Mouse (Mus musculus) liver, adult 2 months (tissue): ENCODE results near the gene Drd1. TPM values are rescaled to one million over a fixed set of nuclear protein-coding genes. Genes with fewer than 3 reads are reported as not detected.
A peak's percentile ranks its signal among the peaks of the same experiment; 100 is the strongest.

Experiments used
- DNase-seq: peaks from one replicate; pipeline ENCODE4 v3.0.0-alpha.2; 2011; ENCODE audit warnings: low read depth, low spot score; ENCODE audit errors: extremely low read depth
- H3K27ac ChIP-seq: fragments of 200-500 bp; replicated peaks from 2 replicates; pipeline ENCODE4 v1.5.1; 2012; ENCODE audit warnings: low read depth, mild to moderate bottlenecking, control low read depth, inconsistent platforms, low read length; ENCODE audit not compliant: insufficient read depth
- H3K27me3 ChIP-seq: fragments of 200-500 bp; 2 replicates; pipeline ENCODE4 v1.6.1; 2012; ENCODE audit warnings: mild to moderate bottlenecking, moderate library complexity, low read length, inconsistent platforms; ENCODE audit not compliant: control insufficient read depth, insufficient read depth
- H3K36me3 ChIP-seq: fragments of 200-500 bp; 2 replicates; pipeline ENCODE4 v1.6.1; 2012; ENCODE audit warnings: low read length, inconsistent platforms; ENCODE audit not compliant: control insufficient read depth, insufficient read depth
- H3K4me1 ChIP-seq: fragments of 200-500 bp; 2 replicates; pipeline ENCODE4 v1.6.1; 2011; ENCODE audit warnings: low read length; ENCODE audit not compliant: control insufficient read depth, insufficient read depth
- H3K4me3 ChIP-seq: fragments of 200-500 bp; 2 replicates; pipeline ENCODE4 v1.5.1; 2011; ENCODE audit warnings: low read depth, mild to moderate bottlenecking, control low read depth, low read length, moderate library complexity; ENCODE audit not compliant: insufficient read depth
- H3K79me2 ChIP-seq: fragments of 200-500 bp; 2 replicates; pipeline ENCODE4 v1.6.1; 2012; ENCODE audit warnings: inconsistent platforms, mild to moderate bottlenecking, low read length, moderate library complexity; ENCODE audit not compliant: control insufficient read depth, insufficient read depth
- H3K9ac ChIP-seq: fragments of 200-500 bp; 2 replicates; pipeline ENCODE4 v1.6.1; 2012; ENCODE audit warnings: low read depth, mild to moderate bottlenecking, control low read depth, inconsistent platforms, low read length
- CTCF ChIP-seq: fragments of 200-500 bp; IDR thresholded peaks from 2 replicates; pipeline ENCODE4 v1.5.1; 2011; ENCODE audit warnings: low read depth, low read length, control low read depth
- POLR2A ChIP-seq: fragments of 200-500 bp; IDR thresholded peaks from 2 replicates; pipeline ENCODE4 v1.6.1; 2011; ENCODE audit warnings: low read length, control low read depth; ENCODE audit not compliant: insufficient read depth; ENCODE audit errors: extremely low read depth
- WGBS: fragments of 180-500 bp; shearing (Covaris S2); methylation state at CpG from one replicate; pipeline ENCODE4 v1.1.7; 2018; 5-methylcytosine and 5-hydroxymethylcytosine counted together
- polyA plus RNA-seq: library from polyadenylated mRNA; depleted of rRNA; stranded (reverse); fragments of >200 nt; gene quantifications from 2 replicates; pipeline ENCODE4 v1.2.3, GENCODE M21; 2012
- total RNA-seq: library from RNA; depleted of rRNA; stranded (reverse); fragments of >200 nt; gene quantifications from 2 replicates; pipeline ENCODE4 v1.2.3, GENCODE M21; 2014

The Drd1 gene
- total and polyA plus RNA-seq, 2 experiments, result not detected

DNA sequence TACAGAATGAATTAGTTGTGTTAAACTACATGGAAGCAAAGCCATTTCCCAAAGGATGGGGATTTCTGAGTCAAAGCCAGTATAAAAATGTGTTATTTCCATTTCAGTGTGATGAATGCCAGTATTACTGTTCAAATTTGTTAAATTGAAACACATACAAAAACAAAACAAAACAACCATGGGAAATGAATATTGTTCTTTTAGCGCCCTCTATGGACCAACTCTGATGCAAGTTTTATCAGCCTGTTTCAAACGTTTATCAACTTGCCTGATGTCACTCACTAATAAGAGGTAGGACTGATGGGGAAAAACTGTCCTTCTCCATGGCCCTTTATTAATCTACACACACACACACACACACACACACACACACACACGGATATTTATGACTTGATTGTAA lies 7.8 kb upstream of the Drd1 start:
- Histone ChIP-seq H3K79me2 (no peaks in the 10 kb centered on the region), H3K4me3 (no peak overlapping the region), H3K27me3 (no peaks in the 10 kb centered on the region), H3K27ac (no peak overlapping the region), H3K9ac (no peak overlapping the region), H3K4me1 (peaks cover 6% of the 10 kb centered on the region), H3K36me3 (no peaks in the 10 kb centered on the region)
- DNase-seq, result peak; percentile 46
- 8% methylated on average over 3 of the region's 3 CpGs for WGBS
- TF ChIP-seq POLR2A (no peak), CTCF (peak; percentile 35; the same call in 1 of the 2 replicates)

DNA sequence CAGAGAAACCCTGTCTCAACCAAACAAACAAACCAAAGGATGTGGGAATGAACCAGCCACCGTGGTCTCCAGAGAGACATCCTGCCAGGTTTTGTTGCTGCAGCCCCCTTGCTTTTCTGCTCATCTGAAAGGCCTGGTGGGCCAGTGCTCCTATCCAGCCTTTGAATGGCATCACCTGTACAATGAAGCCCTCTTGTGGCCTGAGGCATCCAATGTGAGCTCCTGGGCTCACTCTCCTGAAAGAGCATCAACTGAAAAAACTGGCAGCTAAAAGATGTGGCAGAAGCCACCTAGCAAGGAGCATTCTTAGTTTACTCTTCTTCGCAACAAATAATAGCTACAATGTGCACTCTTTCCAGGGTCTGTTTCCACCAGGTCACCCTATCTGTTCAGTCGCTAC lies 6.6 kb upstream of the Drd1 start:
- H3K36me3 ChIP-seq, result no peaks in the 10 kb centered on the region
- no peak overlapping the region for H3K9ac ChIP-seq
- TF ChIP-seq CTCF (no peak), POLR2A (no peak)
- no peak overlapping the region for H3K4me3 ChIP-seq
- WGBS, result 87% methylated on average over 3 of the region's 3 CpGs
- no peaks in the 10 kb centered on the region for H3K79me2 ChIP-seq
- peaks cover 1% of the 10 kb centered on the region; the same call in 1 of the 2 replicates for H3K4me1 ChIP-seq
- no peak overlapping the region for H3K27ac ChIP-seq
- no peak for DNase-seq
- no peaks in the 10 kb centered on the region for H3K27me3 ChIP-seq

DNA sequence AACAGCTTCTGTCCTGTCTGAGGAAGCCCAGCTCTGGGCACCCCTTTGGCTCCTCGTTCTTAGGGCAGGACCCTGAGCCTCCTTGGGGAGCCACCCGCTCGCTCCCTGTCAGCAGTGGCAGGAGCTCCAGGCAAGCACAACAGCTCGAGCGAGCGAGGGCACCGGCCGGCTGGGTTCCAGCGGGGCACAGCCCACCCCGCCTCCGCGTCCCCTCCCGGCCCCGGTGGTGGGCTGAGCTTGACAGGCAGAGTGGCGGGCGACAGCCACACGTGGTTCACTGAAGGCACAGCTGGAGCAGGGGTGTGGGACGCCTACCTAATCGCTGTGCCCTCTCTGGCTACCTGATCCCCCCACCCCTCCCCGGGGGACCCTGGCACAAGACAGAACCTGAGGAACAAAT lies 543 bp downstream of the Drd1 start:
- Histone ChIP-seq H3K36me3 (no peaks in the 10 kb centered on the region), H3K79me2 (no peaks in the 10 kb centered on the region), H3K4me1 (no peaks in the 10 kb centered on the region), H3K27ac (no peak overlapping the region), H3K4me3 (no peak overlapping the region), H3K27me3 (peaks cover 11% of the 10 kb centered on the region), H3K9ac (no peak overlapping the region)
- no peak for DNase-seq
- WGBS, result 3% methylated on average over 20 of the region's 20 CpGs
- TF ChIP-seq CTCF (no peak), POLR2A (no peak)

DNA sequence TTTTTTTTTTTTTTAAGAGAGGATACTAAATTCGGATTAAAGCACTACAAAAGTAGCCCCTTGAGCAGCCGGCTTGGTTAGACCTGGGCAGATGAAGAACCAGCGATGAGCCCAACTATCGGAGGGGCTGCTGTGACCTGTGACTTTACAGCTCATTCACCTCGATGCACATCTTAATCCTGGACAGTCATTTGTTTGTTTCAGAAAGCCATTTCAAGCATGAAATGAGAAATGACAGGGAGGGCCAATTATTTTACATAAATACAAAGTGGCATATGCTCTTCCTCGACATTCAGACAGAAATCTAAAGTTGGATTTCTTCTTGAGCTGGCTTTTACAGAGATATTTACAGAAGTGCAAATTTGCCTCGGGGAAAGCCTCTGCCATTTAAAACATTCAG lies 3.9 kb downstream of the Drd1 start:
- Histone ChIP-seq H3K4me3 (no peak overlapping the region), H3K27ac (no peak overlapping the region), H3K9ac (no peak overlapping the region), H3K79me2 (no peaks in the 10 kb centered on the region), H3K36me3 (no peaks in the 10 kb centered on the region), H3K4me1 (no peaks in the 10 kb centered on the region), H3K27me3 (peaks cover 11% of the 10 kb centered on the region)
- no peak for TF ChIP-seq POLR2A
- TF ChIP-seq CTCF, result no peak
- DNase-seq, result no peak
- WGBS, result 67% methylated on average over 7 of the region's 7 CpGs

DNA sequence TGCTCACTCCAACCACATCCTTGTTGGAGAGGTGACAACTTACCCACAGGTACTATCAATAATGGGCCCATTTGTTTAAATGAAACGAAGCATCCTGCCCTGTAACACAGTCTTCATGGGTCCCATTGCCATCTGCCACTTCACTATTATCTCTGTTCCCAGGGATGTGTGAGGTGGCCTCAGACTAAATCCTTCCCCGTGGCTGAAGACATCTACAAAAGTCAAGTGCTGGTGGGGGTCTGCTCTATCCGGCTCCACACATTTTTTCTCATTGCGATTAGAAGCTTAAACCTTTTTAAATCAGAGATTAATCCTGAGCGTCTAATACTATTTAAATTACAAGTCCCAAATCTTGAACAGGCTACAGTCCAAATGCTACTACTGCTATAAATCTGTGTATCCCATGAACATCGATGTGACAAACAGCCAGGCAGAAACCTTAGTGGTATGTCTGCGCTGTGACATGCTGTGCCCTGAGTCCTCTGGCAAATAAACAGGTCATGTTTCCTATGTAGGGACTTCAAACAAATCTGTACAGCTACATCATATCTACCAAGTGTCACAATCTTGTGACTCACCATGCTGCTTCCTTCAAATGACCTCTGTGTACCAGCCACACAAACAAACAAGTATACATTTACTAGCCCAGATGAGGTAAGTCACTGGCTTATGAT lies 6.7 kb downstream of the Drd1 start:
- no peaks in the 10 kb centered on the region for H3K4me1 ChIP-seq
- DNase-seq, result no peak
- no peak overlapping the region for H3K4me3 ChIP-seq
- H3K27me3 ChIP-seq, result no peaks in the 10 kb centered on the region
- TF ChIP-seq CTCF (no peak), POLR2A (no peak)
- no peaks in the 10 kb centered on the region for H3K36me3 ChIP-seq
- H3K27ac ChIP-seq, result no peak overlapping the region
- H3K9ac ChIP-seq, result no peak overlapping the region
- no peaks in the 10 kb centered on the region for H3K79me2 ChIP-seq
- WGBS, result 82% methylated on average over 7 of the region's 7 CpGs

DNA sequence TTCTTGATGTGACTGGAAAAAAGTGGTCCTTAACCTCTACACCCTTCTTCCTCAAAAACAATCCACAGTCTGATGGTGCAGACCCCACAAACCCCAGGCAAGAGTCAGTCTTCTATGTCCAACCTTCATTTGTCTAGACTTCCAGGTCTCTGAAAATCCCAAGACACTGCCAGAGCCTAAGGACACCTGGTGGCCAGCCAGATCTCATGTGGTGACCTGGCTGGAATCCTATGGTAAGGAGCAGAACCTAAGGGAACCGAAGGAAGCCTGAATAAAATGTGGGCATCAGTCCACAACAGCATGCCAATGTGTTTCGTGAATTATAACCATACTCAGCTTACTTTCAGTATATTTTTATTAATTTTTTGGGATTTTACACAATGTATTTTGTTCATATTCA lies 15.2 kb downstream of the Drd1 start:
- DNase-seq, result no peak
- no peak overlapping the region for H3K4me3 ChIP-seq
- H3K4me1 ChIP-seq, result no peaks in the 10 kb centered on the region
- 93% methylated on average over 2 of the region's 2 CpGs for WGBS
- no peaks in the 10 kb centered on the region for H3K36me3 ChIP-seq
- H3K9ac ChIP-seq, result no peak overlapping the region
- H3K79me2 ChIP-seq, result no peaks in the 10 kb centered on the region
- no peak overlapping the region for H3K27ac ChIP-seq
- H3K27me3 ChIP-seq, result no peaks in the 10 kb centered on the region
- TF ChIP-seq CTCF, result no peak
- no peak for TF ChIP-seq POLR2A
